Mouse (Mus musculus) kidney, postnatal 25 days (tissue): Measurements from ENCODE around the gene Tm4sf5.
A peak's percentile ranks its signal among the peaks of the same experiment; 100 is the strongest.
"Not testable (repeated sequence)": the region's sequence is repeated elsewhere in the genome, so short reads cannot be mapped to it uniquely, and the experiment has no call there.

Source experiments
- DNase-seq, 2 experiments: peaks; one replicate each; pipeline ENCODE4 v3.0.0; 2021; ENCODE audit warnings: mixed read lengths in 2 of 2

Tm4sf5 gene

DNA sequence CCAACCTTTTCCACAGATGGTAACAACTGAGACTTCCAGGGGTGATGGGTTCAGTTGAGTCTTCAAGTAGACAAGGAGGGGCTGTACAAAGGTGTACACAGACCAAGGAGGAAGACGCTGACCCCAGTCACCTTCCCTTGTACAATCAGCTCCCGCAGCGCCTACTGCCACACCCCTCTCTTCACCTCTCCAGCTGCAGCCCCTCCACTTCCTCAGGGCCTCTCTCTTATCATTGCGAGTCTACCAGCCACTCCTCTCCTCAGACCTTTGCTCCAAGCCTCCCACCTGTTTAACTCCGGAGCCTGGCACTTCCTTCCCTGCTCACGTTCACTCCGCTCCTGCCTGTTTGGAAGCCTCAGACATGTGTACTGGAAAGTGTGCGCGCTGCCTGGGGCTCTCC is at the start of gene Tm4sf5:
Gene Tm4sf5, plus strand, starts transcription at position 275 of the 400 bp plus-strand sequence.
- no peak for DNase-seq

DNA sequence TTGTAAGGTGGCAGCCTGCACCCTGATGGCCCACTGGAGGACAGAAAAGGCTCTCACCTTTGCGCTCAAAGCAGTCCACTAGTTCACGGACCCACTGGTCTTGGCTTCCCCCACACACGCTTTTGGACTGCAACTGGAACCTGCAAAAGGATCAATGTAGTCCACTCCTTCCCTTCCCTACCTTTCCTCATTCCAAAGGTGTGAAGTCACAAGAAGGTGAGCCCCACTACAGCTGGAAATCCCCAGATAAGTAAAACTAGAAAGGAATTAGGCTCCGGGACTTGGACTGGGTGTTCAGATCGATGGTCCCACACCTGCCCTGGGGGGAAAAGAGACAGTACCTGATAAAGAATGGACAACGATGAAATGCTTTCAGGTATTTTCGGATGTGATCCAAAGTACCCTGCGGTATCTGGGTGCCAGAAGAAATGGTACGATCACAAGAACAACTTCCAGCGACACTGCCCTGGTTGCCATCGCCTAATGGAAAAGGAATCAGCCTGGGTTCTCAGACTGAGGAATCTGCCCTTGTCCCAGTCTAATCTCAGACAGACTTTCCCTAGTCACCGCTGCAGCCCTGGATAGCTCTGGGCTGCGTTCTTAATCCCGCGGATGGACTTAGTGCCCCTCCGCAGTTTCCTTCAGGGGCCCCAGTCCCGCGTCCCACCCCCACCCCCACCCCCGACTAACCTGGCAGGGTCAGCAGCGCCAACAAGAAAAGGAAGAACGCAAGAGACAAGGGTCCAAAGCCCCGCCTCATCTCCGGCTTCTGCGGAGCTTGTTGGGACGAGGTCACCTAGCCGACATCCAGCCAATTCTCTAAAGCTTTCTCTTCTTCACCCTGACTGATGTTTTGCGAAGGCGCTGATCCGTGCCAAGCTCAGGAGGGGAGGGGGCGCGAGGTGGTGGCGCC is 46.1 kb upstream of the Tm4sf5 start, which contains the start of gene Zmynd15:
Gene Zmynd15, plus strand, starts transcription at position 746 of the 913 bp plus-strand sequence.
- DNase-seq = peak in 1 of 2 experiments; percentile 34

DNA sequence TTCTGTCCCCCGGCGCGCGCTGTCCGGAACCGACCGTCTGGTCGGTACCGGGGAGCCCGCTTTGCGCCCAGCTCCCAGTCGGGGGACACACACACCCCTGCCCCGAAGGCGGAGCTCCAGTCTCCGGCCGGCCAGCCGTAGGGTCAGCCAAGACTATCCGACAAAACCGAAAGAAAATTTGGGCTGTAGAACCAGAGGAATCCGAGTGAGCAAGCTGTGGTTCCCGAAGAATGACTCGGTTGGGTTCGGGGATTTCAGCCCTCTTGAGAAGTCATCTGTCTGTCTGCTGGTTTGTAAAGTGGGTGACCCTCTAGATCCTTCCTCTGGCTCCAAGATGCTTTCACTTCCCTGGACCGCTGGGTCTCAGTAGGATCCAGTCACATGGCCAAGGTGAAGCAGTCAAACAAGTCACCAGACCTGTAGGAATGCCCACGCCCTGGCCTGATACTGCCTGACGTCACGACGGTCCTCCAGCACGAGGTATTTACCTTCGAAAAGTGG is 45.4 kb upstream of the Tm4sf5 start, which contains the start of gene Cxcl16:
Gene Cxcl16, minus strand, starts transcription at position 384 of the 501 bp plus-strand sequence.
- peak; percentile 63 to 79 for DNase-seq

DNA sequence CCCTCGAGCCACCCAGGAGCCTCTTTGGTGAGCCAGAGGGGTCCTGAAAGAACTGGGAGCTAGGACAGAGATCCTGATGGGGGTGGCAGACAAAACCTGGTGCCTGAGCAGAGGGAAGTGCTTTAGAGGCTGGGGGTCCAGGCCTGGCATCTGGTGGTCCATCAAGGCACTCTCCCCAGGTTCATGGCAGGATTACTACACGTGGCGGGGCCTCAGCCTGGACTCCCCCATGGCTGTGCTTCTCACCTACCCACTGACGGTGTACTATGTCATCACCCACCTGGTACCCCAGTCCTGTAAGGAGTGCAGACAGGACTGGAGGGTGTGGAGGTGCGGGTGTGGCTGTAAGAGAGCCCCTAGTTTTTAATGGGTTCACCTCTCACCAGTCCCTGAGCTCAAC is 41.1 kb upstream of the Tm4sf5 start:
- DNase-seq = no peak

DNA sequence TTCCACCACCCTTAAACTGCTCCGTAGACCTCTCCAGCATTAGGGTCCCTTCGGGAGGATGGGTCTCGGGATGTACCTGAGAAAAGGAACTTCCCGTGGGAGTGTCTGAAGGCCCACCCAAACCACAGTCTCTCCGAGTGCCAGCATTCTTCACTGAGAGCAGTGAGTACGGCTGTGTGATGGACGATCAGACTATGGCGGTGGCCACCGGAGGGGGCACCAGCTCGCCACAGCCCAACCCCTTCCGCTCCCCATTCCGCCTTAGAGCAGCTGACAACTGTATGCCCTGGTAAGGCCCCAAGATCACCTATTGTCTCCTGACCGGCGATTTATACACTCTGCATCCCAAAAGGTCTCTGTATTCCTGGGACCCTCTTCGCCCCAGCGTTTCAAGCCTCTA is 39.8 kb upstream of the Tm4sf5 start:
- DNase-seq = no peak

DNA sequence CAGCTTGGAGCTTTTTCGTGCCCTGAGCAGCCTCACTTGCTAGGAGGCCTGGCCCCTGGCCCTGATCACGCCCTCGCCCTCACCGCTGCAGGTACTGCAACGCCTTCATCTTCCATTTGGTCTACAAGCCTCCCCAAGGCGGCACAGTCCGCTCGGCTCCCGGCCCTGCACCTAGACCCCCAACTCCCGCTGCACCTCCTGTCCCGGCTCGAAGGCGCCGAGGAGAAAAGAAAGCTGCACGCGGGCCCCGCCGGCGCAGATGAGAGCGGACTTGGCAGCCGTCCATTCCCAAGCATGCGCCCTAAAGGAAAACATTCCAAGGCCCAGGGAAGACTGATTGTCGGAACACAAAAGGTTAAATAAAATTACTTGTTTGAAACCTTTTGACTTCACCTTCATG is 39.2 kb upstream of the Tm4sf5 start:
- DNase-seq = peak; percentile 64 to 68

DNA sequence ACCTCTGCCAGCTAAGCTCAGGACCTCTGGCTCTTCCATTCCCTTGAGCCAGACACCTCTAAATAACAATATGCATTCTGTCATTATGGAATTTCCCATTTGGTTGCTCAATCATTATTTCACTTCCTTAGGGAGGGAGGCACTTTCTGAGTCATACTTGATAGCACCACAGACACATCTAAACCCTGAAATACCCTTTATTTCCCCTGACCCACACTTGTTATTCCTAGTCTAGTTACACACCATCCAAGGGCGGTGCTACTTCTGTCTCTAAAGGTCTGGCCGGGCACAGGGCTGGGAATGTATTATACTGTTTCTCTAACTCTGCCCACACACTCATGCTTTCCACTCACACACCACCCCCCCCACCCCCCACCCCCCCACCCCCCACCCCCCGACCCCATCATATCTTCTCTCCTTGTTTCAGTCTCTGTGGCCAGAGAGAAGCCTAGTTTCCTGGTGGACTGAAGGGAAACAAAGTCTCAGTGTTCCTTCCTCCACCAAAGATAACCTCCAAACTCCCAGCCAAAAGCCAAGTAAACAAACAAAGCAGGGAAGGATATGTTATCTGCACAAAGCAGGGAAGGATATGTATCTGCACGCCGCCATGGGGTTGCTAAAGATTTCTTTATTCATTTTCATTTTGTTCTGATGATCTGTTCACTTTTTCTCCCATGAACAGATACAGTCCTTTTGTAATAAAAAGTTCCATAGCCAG is 37.0 kb upstream of the Tm4sf5 start:
- no peak for DNase-seq

DNA sequence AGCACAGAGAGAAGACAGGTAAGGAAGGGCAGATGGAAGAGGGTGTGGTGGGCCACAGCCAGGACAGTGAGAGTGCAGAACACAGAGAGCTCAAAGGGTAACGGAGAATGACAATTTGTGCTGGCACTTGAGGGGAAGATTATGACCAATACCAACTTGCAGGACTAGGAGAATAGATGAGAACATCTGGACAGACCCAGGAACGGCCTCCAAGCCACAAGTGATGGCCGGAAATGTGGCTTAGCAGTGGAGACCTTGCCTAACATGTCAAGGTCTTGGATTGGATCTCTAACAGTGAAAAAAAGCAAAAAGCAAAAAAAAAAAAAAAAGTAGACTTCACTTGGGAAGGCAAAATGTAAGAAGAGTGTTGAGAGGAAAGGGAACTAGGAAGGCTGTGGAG is 35.3 kb upstream of the Tm4sf5 start:
- no peak for DNase-seq

DNA sequence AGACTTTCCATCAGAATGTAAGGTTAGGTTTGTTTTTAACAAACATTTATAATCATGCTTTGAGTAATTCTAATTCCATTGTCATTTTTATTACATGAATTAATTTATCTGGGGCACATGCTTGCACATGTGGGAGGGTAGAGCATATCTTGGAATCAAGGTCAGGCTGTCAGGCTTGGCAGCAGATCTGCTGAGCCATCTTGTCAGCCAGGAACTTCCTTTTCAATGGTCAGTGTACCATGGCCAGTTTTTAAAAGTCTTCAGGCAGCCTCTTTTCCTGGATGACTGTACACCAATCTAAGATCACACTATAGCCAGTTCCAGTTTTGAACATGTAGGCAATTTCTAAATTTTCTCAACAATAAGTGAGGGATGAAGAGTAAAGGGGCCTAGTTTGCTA is 32.3 kb upstream of the Tm4sf5 start:
- DNase-seq = peak; percentile 64 to 80

DNA sequence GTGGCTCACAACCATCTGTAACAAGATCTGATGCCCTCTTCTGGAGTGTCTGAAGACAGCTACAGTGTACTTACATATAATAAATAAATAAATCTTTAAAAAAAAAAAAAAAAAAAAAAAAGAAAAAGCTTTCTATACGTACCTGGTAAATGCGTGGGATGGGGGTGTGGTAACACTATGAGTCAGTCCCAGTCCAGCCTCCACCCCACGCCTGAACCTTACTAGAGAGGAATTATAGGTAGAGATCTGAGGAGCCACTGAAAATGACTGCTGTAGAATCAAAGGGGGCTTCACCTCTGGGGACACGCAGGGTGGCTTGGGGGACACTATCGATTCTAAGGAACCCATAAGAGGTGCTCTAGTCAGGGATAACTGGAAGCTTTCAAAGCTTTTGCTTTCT is 31.8 kb upstream of the Tm4sf5 start:
- not testable (repeated sequence) for DNase-seq

DNA sequence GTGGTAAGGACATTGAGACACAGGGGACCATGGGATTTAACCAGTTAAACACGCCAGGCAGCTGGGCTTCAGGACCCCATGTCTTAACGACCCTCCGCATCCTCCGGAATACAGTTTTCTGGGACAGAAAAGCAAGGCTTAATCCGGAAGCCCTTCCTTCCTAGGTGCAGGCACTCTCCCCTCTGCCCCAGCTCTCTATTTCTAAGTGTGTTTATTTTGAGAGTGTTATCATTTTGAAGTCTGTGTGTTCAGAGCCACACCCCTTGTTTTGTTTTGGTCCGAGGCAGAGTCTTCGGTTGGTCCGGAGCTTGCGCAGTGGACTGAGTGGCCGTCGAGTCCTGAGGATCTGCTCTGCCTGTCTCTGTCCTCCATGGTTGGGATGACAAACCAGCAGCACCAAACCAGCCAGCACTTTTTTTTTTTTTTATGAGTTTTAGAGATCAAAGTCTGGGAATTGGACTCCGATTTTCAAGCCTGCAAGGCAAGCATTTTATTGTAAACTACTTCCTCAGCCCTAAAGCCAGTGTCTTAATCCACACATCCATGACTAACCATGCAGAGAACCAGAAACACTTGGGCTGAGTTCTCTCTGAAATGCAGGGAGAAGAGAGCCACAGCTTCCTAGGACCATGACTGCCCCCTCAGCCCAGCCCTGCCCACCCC is 30.0 kb upstream of the Tm4sf5 start:
- peak; percentile 50 to 79 for DNase-seq

DNA sequence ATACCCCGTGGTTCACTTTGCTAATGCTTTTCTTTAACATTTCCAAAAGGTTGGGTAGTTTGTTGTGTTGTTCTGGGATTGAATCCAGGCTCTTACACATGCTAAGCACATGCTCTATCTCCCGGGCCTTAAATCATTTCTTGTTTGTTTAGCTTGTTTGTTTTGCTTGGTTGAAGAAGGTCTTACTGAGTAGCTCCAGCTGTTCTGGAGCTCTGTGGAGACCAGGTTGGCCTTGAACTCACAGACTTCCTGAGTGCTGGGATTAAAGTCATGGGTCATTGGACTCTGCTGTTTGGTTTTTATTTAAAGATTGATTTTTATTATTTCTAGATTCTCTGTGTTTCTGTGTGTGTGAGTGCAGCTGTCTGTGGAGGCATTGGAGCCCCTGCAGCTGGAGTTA is 19.5 kb upstream of the Tm4sf5 start:
- DNase-seq = peak in 1 of 2 experiments; percentile 43

DNA sequence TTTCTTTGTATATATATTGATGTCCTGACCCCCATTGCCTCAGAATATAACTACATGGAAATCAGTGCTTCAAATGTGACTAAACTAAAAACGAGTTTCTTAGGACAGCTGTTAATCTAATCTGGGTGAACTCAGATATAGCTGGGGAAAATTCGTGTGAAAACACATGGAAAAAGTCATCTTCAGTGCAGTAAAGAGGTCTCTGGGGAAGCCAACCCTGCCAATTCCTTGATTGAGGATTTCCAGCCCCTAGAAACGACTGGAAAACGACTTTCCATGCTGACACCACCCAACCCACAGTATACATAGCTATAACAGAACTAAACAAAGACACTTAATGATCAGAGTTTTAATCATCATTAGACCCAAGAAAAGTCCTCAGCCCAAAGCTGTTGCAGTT is 17.2 kb upstream of the Tm4sf5 start:
- DNase-seq = no peak

DNA sequence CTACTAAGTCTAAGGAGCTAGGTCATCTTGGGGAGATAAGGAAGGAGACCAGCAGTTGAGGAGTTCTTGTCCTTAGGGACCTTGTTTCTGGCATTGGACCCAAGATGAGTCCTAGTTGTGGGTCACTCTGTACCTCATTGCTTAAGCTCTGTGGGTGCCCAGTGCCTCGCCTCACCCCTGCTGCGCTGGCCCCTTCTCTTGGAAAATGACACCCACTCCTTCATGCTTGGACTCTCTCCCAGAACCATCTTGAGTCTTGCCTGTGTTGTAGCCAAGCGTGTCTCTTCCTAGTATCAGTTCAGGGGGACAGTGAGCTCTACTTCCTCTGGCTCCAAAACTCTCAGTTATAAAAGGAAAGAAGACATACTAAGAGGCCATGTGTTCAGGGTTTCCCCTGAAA is 15.9 kb upstream of the Tm4sf5 start:
- DNase-seq = no peak

DNA sequence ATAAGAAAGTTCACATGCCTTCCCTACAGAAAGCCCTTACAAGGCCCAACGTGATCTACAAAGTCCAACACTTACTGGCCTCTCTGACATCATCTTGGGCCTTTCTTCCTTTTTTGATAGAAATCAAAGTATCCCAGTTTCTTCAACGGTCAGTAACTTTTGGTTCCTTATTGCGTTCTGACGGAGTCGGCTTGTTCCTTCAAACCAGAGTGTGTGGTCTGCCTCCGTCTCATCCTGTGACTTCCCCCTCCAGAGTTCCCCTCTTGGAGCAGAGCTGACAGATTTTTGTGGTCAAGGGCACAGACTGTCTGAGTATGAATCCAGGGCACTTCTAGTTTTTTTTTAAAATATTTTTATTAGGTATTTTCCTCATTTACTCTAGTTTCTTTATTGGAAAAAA is 15.4 kb upstream of the Tm4sf5 start:
- DNase-seq = no peak

DNA sequence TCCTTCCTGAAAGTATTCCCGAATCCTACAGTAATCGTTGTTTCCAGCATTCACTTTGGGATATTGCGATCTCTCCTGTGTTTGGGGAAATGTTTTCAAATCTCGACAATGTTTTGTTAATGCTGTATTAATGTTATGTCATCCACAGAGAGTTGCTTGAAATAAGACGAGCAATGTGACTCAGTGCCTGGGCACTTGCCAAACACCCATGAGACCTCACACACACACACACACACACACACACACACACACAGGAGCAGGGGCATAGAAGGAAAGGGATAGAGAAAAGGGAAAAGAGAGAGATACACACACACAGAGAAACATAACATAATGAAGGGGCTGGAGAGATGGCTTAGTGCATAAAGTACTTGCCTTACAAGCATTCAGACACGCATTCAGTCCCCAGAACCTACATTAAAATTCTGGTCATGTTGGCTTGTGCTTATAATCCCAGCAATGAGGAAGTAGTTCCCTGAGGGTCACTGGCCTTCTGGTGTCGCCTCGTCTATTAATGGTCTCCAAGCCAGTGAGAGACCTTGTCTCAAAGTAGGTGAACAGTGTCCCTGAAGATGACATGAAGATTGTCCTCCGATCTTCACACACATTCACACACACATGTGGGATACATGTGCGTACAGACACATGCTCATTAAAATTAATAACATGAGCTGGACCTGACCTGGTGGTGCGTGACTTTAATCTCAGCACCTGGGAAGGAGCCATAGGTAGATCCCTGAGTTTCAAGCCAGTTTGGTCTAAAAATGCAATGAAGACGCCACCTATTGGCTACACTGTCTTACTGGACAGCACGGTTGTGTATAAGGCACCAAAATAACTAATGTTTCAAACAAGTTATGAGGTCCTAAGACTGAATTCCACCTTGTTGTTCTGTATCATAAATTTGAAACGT is 5.2 kb upstream of the Tm4sf5 start:
- peak; percentile 66 to 72 for DNase-seq

DNA sequence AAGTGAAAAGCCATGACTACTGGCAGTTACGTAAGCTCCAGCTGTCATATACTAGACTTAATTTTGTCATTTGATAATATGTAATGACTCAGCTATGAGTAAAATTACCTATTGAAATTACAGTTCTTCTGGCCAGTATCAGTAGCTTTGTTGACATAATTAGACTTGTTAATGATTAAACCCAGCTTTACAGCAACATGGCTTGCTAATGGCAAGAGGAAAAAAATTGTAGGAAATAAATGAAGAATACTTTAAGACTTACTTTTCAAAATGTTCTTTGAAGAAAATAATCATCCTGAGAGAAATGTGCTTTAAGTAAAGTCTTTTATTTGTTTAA is 4.6 kb upstream of the Tm4sf5 start:
- no peak for DNase-seq

DNA sequence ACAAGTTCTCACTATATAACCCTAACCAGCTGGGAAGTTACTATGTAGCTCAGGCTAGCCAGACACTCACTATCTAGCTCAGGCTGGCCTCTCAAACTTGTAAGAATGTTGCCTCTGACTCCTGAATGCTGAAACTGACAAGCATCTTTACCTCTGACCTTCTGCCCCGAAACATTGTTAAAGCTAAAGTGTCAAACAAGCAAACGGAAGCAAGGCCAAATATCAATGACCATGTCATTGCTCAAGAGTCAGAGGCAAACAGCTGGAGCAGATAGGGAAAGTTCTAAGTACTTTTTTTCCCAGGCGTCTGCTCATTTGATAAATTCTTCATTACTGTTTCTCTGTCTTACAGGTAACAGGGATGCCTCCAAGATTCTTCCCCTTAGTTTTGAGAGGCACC is 3.0 kb upstream of the Tm4sf5 start:
- no peak for DNase-seq

DNA sequence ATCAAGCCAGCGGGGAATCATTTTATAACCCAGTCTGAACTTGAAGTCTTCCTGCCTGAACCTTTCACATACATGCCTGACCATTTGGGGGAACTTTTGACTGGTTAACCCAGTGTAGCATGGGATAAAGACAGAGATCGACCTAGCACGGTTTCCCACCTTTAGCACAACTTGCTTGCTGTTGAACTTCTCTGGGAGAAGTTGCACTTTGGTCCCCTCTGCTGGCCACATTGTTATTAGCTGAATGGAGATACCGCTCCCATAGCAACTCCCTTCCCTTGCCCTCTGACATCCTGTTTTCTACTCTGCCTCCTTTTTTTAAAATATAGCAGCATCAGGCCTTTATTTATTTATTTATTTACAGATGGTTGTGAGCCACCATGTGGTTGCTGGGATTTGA is 1.3 kb downstream of the Tm4sf5 start:
- DNase-seq = peak; percentile 75 to 90

DNA sequence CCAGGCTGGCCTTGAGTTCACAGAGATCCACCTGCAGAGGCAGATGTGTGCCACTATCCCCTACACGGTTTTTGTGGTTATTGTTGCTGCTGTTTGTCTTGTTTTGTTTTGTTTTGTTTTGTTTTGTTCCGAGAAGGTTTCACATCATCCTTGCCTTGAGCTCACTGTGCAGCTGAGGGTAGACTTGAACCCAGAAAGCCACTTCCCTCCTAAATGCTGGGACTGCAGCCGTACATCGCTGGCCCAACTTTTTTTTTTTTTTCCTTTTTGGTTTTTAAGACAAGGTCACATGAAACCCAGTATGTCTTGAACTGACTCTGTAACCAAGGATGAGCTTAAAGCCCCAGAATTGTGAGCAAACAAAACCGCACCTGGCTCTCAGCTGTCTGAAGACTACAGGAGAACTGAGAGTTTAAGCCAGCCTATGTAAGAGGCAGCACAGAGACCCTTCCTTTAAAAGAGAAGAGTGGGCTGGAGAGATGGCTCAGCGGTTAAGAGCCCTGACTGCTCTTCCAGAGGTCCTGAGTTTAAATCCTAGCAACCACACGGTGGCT is 2.0 kb downstream of the Tm4sf5 start:
- no peak for DNase-seq

DNA sequence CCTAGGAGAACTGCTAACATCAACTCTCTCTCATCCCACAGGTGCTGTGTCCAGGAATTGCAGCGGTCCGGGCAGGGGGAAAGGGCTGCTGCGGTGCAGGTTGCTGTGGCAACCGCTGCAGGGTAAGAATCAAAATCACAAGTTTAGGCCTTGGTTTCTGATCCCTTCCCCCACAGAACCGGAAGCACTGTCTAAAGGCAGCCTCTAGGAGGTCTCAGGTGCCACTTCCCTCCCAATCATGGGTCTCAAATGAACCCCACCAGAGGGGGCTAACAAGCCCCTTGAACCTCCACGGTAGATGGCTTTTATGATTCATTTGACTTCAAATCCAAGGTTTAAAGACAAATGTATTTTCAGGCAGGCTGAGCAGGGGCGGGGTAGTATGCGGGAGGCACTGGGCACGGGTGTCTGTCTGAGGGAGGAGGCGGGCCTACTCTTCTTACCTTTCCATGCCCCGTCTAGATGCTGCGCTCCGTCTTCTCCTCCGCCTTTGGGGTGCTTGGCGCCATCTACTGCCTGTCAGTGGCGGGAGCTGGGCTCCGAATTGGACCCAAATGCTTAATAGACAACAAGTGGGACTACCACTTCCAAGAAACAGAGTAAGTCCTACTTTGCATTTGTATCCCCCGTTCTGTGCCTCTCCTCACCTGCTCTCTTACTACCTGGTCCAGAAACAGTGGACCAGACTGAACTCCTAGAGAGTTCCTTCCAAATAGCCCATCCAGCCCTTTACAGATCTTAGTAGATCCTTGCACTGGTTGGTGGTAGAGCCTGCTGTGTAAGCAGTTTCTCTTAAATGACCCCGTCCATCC is 4.9 kb downstream of the Tm4sf5 start:
- DNase-seq = peak; percentile 64 to 73
